Mouse (Mus musculus) small intestine, adult 2 months (tissue): ENCODE measurements around the gene Cfap299.

Source experiments
- CTCF ChIP-seq: fragments of 200-500 bp; IDR thresholded peaks from 2 replicates; pipeline ENCODE4 v1.5.1; 2012; ENCODE audit warnings: low read depth, mild to moderate bottlenecking, control low read depth, inconsistent platforms, low read length, moderate library complexity, mixed read lengths; ENCODE audit not compliant: insufficient replicate concordance, insufficient read length; ENCODE audit errors: extremely low read depth
- POLR2A ChIP-seq: fragments of 200-500 bp; IDR thresholded peaks from 2 replicates; pipeline ENCODE4 v1.6.1; 2012; ENCODE audit warnings: low read depth, mild to moderate bottlenecking, control low read depth, inconsistent platforms, low read length, moderate library complexity

- TF ChIP-seq CTCF, result no peak
- TF ChIP-seq POLR2A, result no peak
Observed at GRCm38 (mm10) chr5:98520118-98520517, 191.0 kb downstream of the Cfap299 start.
